Comparison of ENCODE assay signal across 8 mouse cellular contexts in genomic region chr19:6268170-6268528, GRCm38 (mm10). TPM values are rescaled to one million over a fixed set of nuclear protein-coding genes. Genes with fewer than 3 reads are reported as not detected.
DNase-seq lines count a peak whose midpoint lies in the region; ATAC-seq and TF ChIP-seq lines count a peak whose summit lies in the region.

No protein-coding gene starts in this region.

- no peaks in the 10 kb centered on the region for H3K36me3 ChIP-seq in intestine, embryonic 15.5 days
- H3K36me3 ChIP-seq in midbrain, embryonic 12.5 days, result no peaks in the 10 kb centered on the region
- H3K36me3 ChIP-seq in small intestine, adult 2 months (ENCODE audit: control insufficient read depth, insufficient read depth, low read length), result peaks cover 14% of the 10 kb centered on the region

- H3K9ac ChIP-seq in intestine, embryonic 15.5 days, result no peak overlapping the region
- H3K9ac ChIP-seq in midbrain, embryonic 12.5 days (replicated peaks), result no peak overlapping the region

- intact Hi-C loops in gastrocnemius, postnatal 14 days (cut with DNase I; ENCODE audit: low total_unique reads), result loop anchor here (2.0 kb wide), 1 partner anchor 37 kb away; no protein-coding TSS in a partner anchor
- intact Hi-C loops in left cerebral cortex, postnatal 25 days (cut with DNase I), result loop anchor here (1.0 kb wide), 2 partner anchors 37 to 63 kb away; no protein-coding TSS in a partner anchor

- no peaks in the 10 kb centered on the region for H3K9me3 ChIP-seq in intestine, embryonic 15.5 days
- no peaks in the 10 kb centered on the region for H3K9me3 ChIP-seq in midbrain, embryonic 12.5 days

- peak; percentile 52; the same call in 1 of the 2 replicates for TF ChIP-seq POLR2A in small intestine, adult 2 months (IDR thresholded peaks at IDR 0.05; ENCODE audit: low read depth, low read length)

- H3K4me2 ChIP-seq in intestine, embryonic 15.5 days (replicated peaks), result no peak overlapping the region
- H3K4me2 ChIP-seq in midbrain, embryonic 12.5 days (replicated peaks), result no peak overlapping the region

- peak; percentile 23; the same call in 1 of the 2 replicates for ATAC-seq in cerebellum, adult (ENCODE audit: insufficient number of reproducible peaks, low FRiP score, low TSS enrichment)
- peak; percentile 18; the same call in 1 of the 2 replicates for ATAC-seq in intestine, embryonic 15.5 days
- peak; percentile 56 for ATAC-seq in midbrain, embryonic 12.5 days (ENCODE audit: low FRiP score, low read depth)

- no peak overlapping the region for H3K4me3 ChIP-seq in intestine, embryonic 15.5 days (replicated peaks)
- no peak overlapping the region for H3K4me3 ChIP-seq in midbrain, embryonic 12.5 days
- H3K4me3 ChIP-seq in small intestine, adult 2 months (ENCODE audit: low read depth, low read length), result no peak overlapping the region

- H3K27ac ChIP-seq in intestine, embryonic 15.5 days, result peak overlapping the region; percentile 28; the same call in 1 of the 2 replicates
- H3K27ac ChIP-seq in midbrain, embryonic 12.5 days (replicated peaks), result no peak overlapping the region
- peak overlapping the region; percentile 64 for H3K27ac ChIP-seq in small intestine, adult 2 months (ENCODE audit: insufficient read depth, low read depth, low read length)

- H3K27me3 ChIP-seq in intestine, embryonic 15.5 days (replicated peaks), result no peaks in the 10 kb centered on the region
- H3K27me3 ChIP-seq in midbrain, embryonic 12.5 days, result 0 out of 2 replicates have a peak, but pooled peaks cover 7% of the 10 kb centered on the region
- H3K27me3 ChIP-seq in small intestine, adult 2 months (ENCODE audit: control insufficient read depth, insufficient read depth, low read length), result no peaks in the 10 kb centered on the region

- peak; percentile 91; the same call in 1 of the 2 replicates for TF ChIP-seq CTCF in small intestine, adult 2 months (IDR thresholded peaks at IDR 0.05; ENCODE audit: extremely low read depth, insufficient read length, insufficient replicate concordance, low read depth, low read length)

- WGBS in intestine, embryonic 15.5 days, result 16% methylated on average over 8 of the region's 8 CpGs
- WGBS in midbrain, embryonic 12.5 days, result 16% methylated on average over 8 of the region's 8 CpGs
- WGBS in small intestine, adult 2 months, result 4% methylated on average over 8 of the region's 8 CpGs

- no peak for DNase-seq in cerebellum, adult 11-12 months
- DNase-seq in cerebellum, postnatal 4 days (ENCODE audit: low spot score in 2 of 2), result peak; percentile 83 to 90
- peak; percentile 87 for DNase-seq in gastrocnemius, postnatal 14 days
- DNase-seq in left cerebral cortex, postnatal 25 days (ENCODE audit: low spot score in 2 of 2), result peak; percentile 81 to 85

- peaks cover 25% of the 10 kb centered on the region for H3K4me1 ChIP-seq in intestine, embryonic 15.5 days (replicated peaks)
- 0 out of 2 replicates have a peak, but pooled peaks cover 3% of the 10 kb centered on the region for H3K4me1 ChIP-seq in midbrain, embryonic 12.5 days
- H3K4me1 ChIP-seq in small intestine, adult 2 months (ENCODE audit: control insufficient read depth, insufficient read depth, insufficient read length, low read length), result peaks cover 28% of the 10 kb centered on the region

RNA-seq across cellular contexts. Expression of gene Ehd1, which starts 8.4 kb away (rescaled TPM):
- total RNA-seq in gastrocnemius, postnatal 14 days (2021), result 10 to 100 TPM; 40.5 to 50.8 TPM
- 88.8 and 115 TPM in 2 replicates for polyA plus RNA-seq in intestine, embryonic 15.5 days (2015; fragmentation: Nextera tagmentation; extraction: Ambion mirVana)
- total RNA-seq in left cerebral cortex, postnatal 25 days (2021), result 10 to 100 TPM; 35.9 to 40.3 TPM
- 90.8 and 96.9 TPM in 2 replicates for polyA plus RNA-seq in midbrain, embryonic 12.5 days (2016; fragmentation: Nextera tagmentation; extraction: Ambion mirVana)
- 315 and 714 TPM in 2 replicates for polyA plus RNA-seq in small intestine, adult 2 months (2012; rRNA removed)

RNA-seq across cellular contexts. Expression of gene Atg2a, which starts 26.7 kb away (rescaled TPM):
- 10 to 100 TPM; 12.7 to 14.6 TPM for total RNA-seq in gastrocnemius, postnatal 14 days (2021)
- polyA plus RNA-seq in intestine, embryonic 15.5 days (2015; fragmentation: Nextera tagmentation; extraction: Ambion mirVana), result 6.9 and 8.7 TPM in 2 replicates
- total RNA-seq in left cerebral cortex, postnatal 25 days (2021), result 10 to 100 TPM; 33.1 to 35.6 TPM
- polyA plus RNA-seq in midbrain, embryonic 12.5 days (2016; fragmentation: Nextera tagmentation; extraction: Ambion mirVana), result 13.6 and 14.2 TPM in 2 replicates
- polyA plus RNA-seq in small intestine, adult 2 months (2012; rRNA removed), result 37.0 and 68.8 TPM in 2 replicates

RNA-seq across cellular contexts. Expression of gene Ppp2r5b, which starts 32.5 kb away (rescaled TPM):
- 10 to 100 TPM; 22.4 to 24.7 TPM for total RNA-seq in gastrocnemius, postnatal 14 days (2021)
- polyA plus RNA-seq in intestine, embryonic 15.5 days (2015; fragmentation: Nextera tagmentation; extraction: Ambion mirVana), result 21.2 and 22.3 TPM in 2 replicates
- 100 to 1,000 TPM; 153 to 165 TPM for total RNA-seq in left cerebral cortex, postnatal 25 days (2021)
- 61.3 and 66.1 TPM in 2 replicates for polyA plus RNA-seq in midbrain, embryonic 12.5 days (2016; fragmentation: Nextera tagmentation; extraction: Ambion mirVana)
- polyA plus RNA-seq in small intestine, adult 2 months (2012; rRNA removed), result 64.2 and 112 TPM in 2 replicates

RNA-seq across cellular contexts. Expression of gene Cdc42bpg, which starts 38.1 kb away (rescaled TPM):
- total RNA-seq in gastrocnemius, postnatal 14 days (2021), result 1 to 10 TPM; 3.4 to 3.9 TPM
- polyA plus RNA-seq in intestine, embryonic 15.5 days (2015; fragmentation: Nextera tagmentation; extraction: Ambion mirVana), result 1.0 and 1.4 TPM in 2 replicates
- 1 to 10 TPM; 2.7 to 2.9 TPM for total RNA-seq in left cerebral cortex, postnatal 25 days (2021)
- polyA plus RNA-seq in midbrain, embryonic 12.5 days (2016; fragmentation: Nextera tagmentation; extraction: Ambion mirVana), result 0.29 and 0.37 TPM in 2 replicates
- polyA plus RNA-seq in small intestine, adult 2 months (2012; rRNA removed), result 26.0 and 53.2 TPM in 2 replicates

RNA-seq across cellular contexts. Expression of gene Gpha2, which starts 42.0 kb away (rescaled TPM):
- total RNA-seq in gastrocnemius, postnatal 14 days (2021), result not detected
- 0.39 and 0.41 TPM in 2 replicates for polyA plus RNA-seq in intestine, embryonic 15.5 days (2015; fragmentation: Nextera tagmentation; extraction: Ambion mirVana)
- not detected for total RNA-seq in left cerebral cortex, postnatal 25 days (2021)
- 0.74 TPM in 1 of 2 replicates, not detected in the other for polyA plus RNA-seq in midbrain, embryonic 12.5 days (2016; fragmentation: Nextera tagmentation; extraction: Ambion mirVana)
- 0.74 TPM in 1 of 2 replicates, not detected in the other for polyA plus RNA-seq in small intestine, adult 2 months (2012; rRNA removed)
